Mouse (Mus musculus): ENCODE data around the gene Spef1.

DNA sequence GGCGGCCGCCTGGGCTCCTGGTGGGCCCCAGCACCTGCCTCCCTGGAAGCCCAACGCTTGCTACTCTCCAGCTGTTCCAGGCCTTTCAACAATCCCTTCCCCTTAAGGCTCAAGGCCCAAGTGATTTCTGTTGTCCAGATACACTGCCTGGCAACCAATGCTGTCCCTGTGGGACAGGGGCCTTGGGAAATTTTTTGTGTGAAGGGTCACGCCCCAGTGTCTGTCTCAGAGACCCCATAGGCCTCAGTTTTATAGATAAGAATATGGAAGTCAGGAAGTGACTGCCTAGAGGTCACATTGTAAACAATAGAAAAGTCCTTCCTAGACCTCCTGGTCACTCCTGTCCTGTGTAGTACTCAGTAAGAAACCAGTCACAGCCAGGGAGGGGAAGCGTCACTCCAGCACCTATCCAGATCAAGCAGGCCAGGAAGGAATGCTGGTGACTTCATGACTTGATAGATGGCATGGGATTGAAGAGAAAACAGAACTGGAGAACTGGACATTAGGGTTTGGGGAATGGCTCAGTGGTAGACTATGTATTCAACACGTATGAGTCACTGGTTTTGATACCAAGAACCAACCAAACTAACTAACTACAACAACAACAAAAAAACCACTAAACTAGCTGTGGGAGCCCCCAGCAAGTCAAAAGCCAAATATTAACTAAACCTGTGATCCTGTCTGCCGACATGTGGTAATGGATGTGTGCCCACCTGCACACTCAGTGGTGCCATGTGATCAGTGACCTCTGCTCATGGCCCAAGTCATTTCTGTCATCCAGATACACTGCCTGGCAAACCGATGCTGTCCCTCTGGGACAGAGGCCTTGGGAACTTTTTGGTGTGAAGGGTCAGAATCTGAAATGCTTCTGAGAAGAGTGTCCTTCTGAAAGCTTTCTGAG is 38.5 kb downstream of the Spef1 start:
- TF ChIP-seq CTCF (IDR thresholded peaks at IDR 0.05; ENCODE audit: borderline replicate concordance, insufficient read depth, low read depth, low read length) (no peak), POLR2A (IDR thresholded peaks at IDR 0.05; ENCODE audit: borderline replicate concordance, insufficient read depth, low read length) (no peak)

Measured in cerebellum, adult 2 months (tissue).